Mouse (Mus musculus): ENCODE data around the gene Fam122b.

DNA sequence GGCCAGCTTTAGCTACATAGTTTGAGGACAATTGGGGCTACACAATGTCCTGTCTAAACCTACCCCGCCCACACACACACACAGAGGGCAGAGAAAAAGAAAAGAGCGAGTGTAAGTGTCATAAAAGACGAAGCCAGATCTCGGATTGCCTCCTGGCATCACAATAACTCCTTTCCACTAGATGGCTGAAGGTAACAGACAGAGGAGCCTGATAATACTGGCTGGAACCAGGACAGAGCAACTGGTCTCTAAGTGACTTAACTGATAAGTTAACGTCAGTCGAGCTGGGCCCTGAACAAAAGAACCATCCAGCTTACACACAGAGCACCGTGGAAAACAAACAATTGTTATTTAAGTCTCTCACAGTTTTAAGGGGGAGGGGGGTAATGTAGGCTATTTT is 33.2 kb downstream of the Fam122b start:
- no peak for TF ChIP-seq CTCF (IDR thresholded peaks at IDR 0.05; ENCODE audit: borderline replicate concordance, control insufficient read depth, extremely low read depth, insufficient read depth, low read length, poor library complexity)
- no peak for TF ChIP-seq POLR2A (IDR thresholded peaks at IDR 0.05; ENCODE audit: control insufficient read depth, extremely low read depth, insufficient read depth, low read length, poor library complexity)

Measured in thymus, adult 2 months (tissue).